Mouse (Mus musculus) spleen, postnatal 36 days (tissue): Measurements from ENCODE around the gene Ttll11.
A peak's percentile ranks its signal among the peaks of the same experiment; 100 is the strongest.

Experiments used
- DNase-seq, 2 experiments: peaks; one replicate each; pipeline ENCODE4 v3.0.0; 2022; ENCODE audit warnings: low spot score in 2 of 2, mixed read lengths in 1 of 2

Ttll11 gene

GRCm38 (mm10) chr2:35768538-35769238, 211.0 kb downstream of the Ttll11 start:
- no peak for DNase-seq

- DNase-seq, result no peak
Observed at GRCm38 (mm10) chr2:35767834-35768537, 211.7 kb downstream of the Ttll11 start.

GRCm38 (mm10) chr2:35764328-35764727, 215.4 kb downstream of the Ttll11 start:
- no peak for DNase-seq

- no peak for DNase-seq
Observed at GRCm38 (mm10) chr2:35763818-35764217, 215.9 kb downstream of the Ttll11 start.

GRCm38 (mm10) chr2:35761458-35761857, 218.3 kb downstream of the Ttll11 start:
- no peak for DNase-seq

GRCm38 (mm10) chr2:35760867-35761266, 218.8 kb downstream of the Ttll11 start:
- DNase-seq, result no peak

- DNase-seq, result no peak
Observed at GRCm38 (mm10) chr2:35760352-35760751, 219.4 kb downstream of the Ttll11 start.

GRCm38 (mm10) chr2:35756467-35756866, 223.2 kb downstream of the Ttll11 start:
- DNase-seq, result peak; percentile 55 to 57

GRCm38 (mm10) chr2:35751781-35752505, 227.8 kb downstream of the Ttll11 start:
- no peak for DNase-seq

GRCm38 (mm10) chr2:35750533-35751141, 229.1 kb downstream of the Ttll11 start:
- no peak for DNase-seq

- no peak for DNase-seq
Observed at GRCm38 (mm10) chr2:35747371-35748035, 232.2 kb downstream of the Ttll11 start.

- DNase-seq, result no peak
Observed at GRCm38 (mm10) chr2:35746638-35747037, 233.1 kb downstream of the Ttll11 start.

GRCm38 (mm10) chr2:35745876-35746275, 233.8 kb downstream of the Ttll11 start:
- DNase-seq, result no peak

GRCm38 (mm10) chr2:35739669-35740254, 240.0 kb downstream of the Ttll11 start:
- DNase-seq, result no peak

GRCm38 (mm10) chr2:35737467-35738027, 242.2 kb downstream of the Ttll11 start:
- peak; percentile 47 to 54 for DNase-seq

GRCm38 (mm10) chr2:35736061-35736460, 243.7 kb downstream of the Ttll11 start:
- no peak for DNase-seq

GRCm38 (mm10) chr2:35735001-35735400, 244.7 kb downstream of the Ttll11 start:
- no peak for DNase-seq

GRCm38 (mm10) chr2:35731671-35732449, 247.9 kb downstream of the Ttll11 start:
- peak; percentile 55 to 62 for DNase-seq

- DNase-seq, result peak; percentile 50 to 62
Observed at GRCm38 (mm10) chr2:35729077-35730065, 250.3 kb downstream of the Ttll11 start.
